Mouse (Mus musculus) olfactory bulb, adult 2 months (tissue): ENCODE measurements around the gene Tmie.

Source experiments
- CTCF ChIP-seq: fragments of 200-500 bp; IDR thresholded peaks from 2 replicates; pipeline ENCODE4 v1.5.1; 2012; ENCODE audit warnings: low read depth, mild to moderate bottlenecking, low read length, moderate library complexity; ENCODE audit not compliant: insufficient read depth
- POLR2A ChIP-seq: fragments of 200-500 bp; IDR thresholded peaks from 2 replicates; pipeline ENCODE4 v1.6.1; 2012; ENCODE audit warnings: mild to moderate bottlenecking, low read depth, low read length, moderate library complexity; ENCODE audit not compliant: insufficient read depth

- TF ChIP-seq CTCF = no peak
- no peak for TF ChIP-seq POLR2A
Measured at GRCm38 (mm10) chr9:110825426-110825825, 54.5 kb downstream of the Tmie start.
